Mouse (Mus musculus) limb, embryonic 14.5 days (tissue): ENCODE data around the gene Rragc. TPM values are rescaled to one million over a fixed set of nuclear protein-coding genes. Genes with fewer than 3 reads are reported as not detected.

ENCODE experiments used
- ATAC-seq: fragments of 200-750 bp; cut with Nextera tagmentation; 2 replicates; pipeline ENCODE4 v1.8.0; 2017; ENCODE audit warnings: low read depth, moderate number of reproducible peaks, moderate TSS enrichment; ENCODE audit not compliant: low FRiP score
- DNase-seq: peaks from one replicate; pipeline ENCODE4 v3.0.0-alpha.2; 2015; ENCODE audit warnings: low spot score
- H3K27ac ChIP-seq: fragments of 300-500 bp; sonication (generic); replicated peaks from 2 replicates; pipeline ENCODE4 v1.5.1; 2014; ENCODE audit warnings: low read depth, mild to moderate bottlenecking, low read length, moderate library complexity, mixed read lengths
- H3K27me3 ChIP-seq: fragments of 300-500 bp; sonication (generic); 2 replicates; pipeline ENCODE4 v1.6.1; 2014; ENCODE audit warnings: low read length, mixed read lengths; ENCODE audit not compliant: control insufficient read depth, insufficient read depth
- H3K36me3 ChIP-seq: fragments of 300-500 bp; sonication (generic); 2 replicates; pipeline ENCODE4 v1.6.1; 2014; ENCODE audit warnings: mild to moderate bottlenecking, low read length, moderate library complexity, mixed read lengths; ENCODE audit not compliant: control insufficient read depth, insufficient read depth
- H3K4me1 ChIP-seq: fragments of 300-500 bp; sonication (generic); 2 replicates; pipeline ENCODE4 v1.6.1; 2014; ENCODE audit warnings: antibody characterized with exemption, low read length, mixed read lengths; ENCODE audit not compliant: control insufficient read depth, insufficient read depth
- H3K4me2 ChIP-seq: fragments of 300-500 bp; sonication (generic); replicated peaks from 2 replicates; pipeline ENCODE4 v1.6.1; 2014; ENCODE audit warnings: low read depth, mild to moderate bottlenecking, low read length, moderate library complexity; ENCODE audit not compliant: severe bottlenecking
- H3K4me3 ChIP-seq: fragments of 300-500 bp; sonication (generic); replicated peaks from 2 replicates; pipeline ENCODE4 v1.5.1; 2014; ENCODE audit warnings: low read length
- H3K9ac ChIP-seq: fragments of 300-500 bp; sonication (generic); 2 replicates; pipeline ENCODE4 v1.6.1; 2014; ENCODE audit warnings: mild to moderate bottlenecking, low read depth, low read length, moderate library complexity; ENCODE audit not compliant: severe bottlenecking
- H3K9me3 ChIP-seq: fragments of 300-500 bp; sonication (generic); 2 replicates; pipeline ENCODE4 v1.6.1; 2016; ENCODE audit warnings: low read length; ENCODE audit not compliant: control insufficient read depth
- POLR2A ChIP-seq: fragments of 200-500 bp; IDR thresholded peaks from 2 replicates; pipeline ENCODE4 v1.8.0; 2012; ENCODE audit warnings: inconsistent platforms, mild to moderate bottlenecking, moderate library complexity, borderline replicate concordance; ENCODE audit not compliant: insufficient read depth, insufficient read length; ENCODE audit errors: extremely low read depth
- WGBS: fragments of 180-500 bp; shearing (Covaris S2); extraction: QIAGEN DNeasy Blood & Tissue Kit; methylation state at CpG from one replicate; pipeline ENCODE4 v1.1.7; 2014; 5-methylcytosine and 5-hydroxymethylcytosine counted together
- polyA plus RNA-seq, 2 experiments: library from polyadenylated mRNA; depleted of rRNA in 1 of 2; stranded (reverse) in 1 of 2; unstranded in 1 of 2; fragments of >200 nt; fragmentation: Nextera tagmentation in 1 of 2; extraction: Ambion mirVana in 1 of 2; gene quantifications; 2 replicates each; pipeline versions ENCODE4 v1.2.1 to v1.2.3; 2012 to 2014

The Rragc gene
- polyA plus RNA-seq, 2 experiments: 60.3 to 61.1 TPM

GRCm38 (mm10) chr4:123904333-123905125 is 12.7 kb upstream of the Rragc start, which contains the start of gene Mycbp:
Gene Mycbp (plus strand): TSS chr4:123904832.
- H3K4me2 ChIP-seq: peak within 1 kb of the TSS; percentile 72
- TF ChIP-seq POLR2A: no peak
- peak within 1 kb of the TSS; percentile 82 for H3K27ac ChIP-seq
- 1% methylated on average over 48 of the region's 49 CpGs for WGBS
- peak; percentile 99 for ATAC-seq
- H3K9me3 ChIP-seq: no peaks in the 10 kb centered on the region
- peak; percentile 98 for DNase-seq
- peak within 1 kb of the TSS; percentile 83 for H3K4me3 ChIP-seq
- H3K36me3 ChIP-seq: peaks cover 14% of the 10 kb centered on the region; the same call in 1 of the 2 replicates
- H3K27me3 ChIP-seq: no peaks in the 10 kb centered on the region
- peak within 1 kb of the TSS; percentile 73 for H3K9ac ChIP-seq
- H3K4me1 ChIP-seq: peaks cover 7% of the 10 kb centered on the region; the same call in 1 of the 2 replicates

- Histone ChIP-seq H3K36me3 (peaks cover 21% of the 10 kb centered on the region), H3K9me3 (no peaks in the 10 kb centered on the region), H3K9ac (peak overlapping the region; percentile 73), H3K4me1 (peaks cover 7% of the 10 kb centered on the region; the same call in 1 of the 2 replicates), H3K27ac (peak overlapping the region; percentile 82), H3K4me2 (peak overlapping the region; percentile 70), H3K27me3 (no peaks in the 10 kb centered on the region), H3K4me3 (peak overlapping the region; percentile 83)
- TF ChIP-seq POLR2A: no peak
- ATAC-seq: peak; percentile 17
- WGBS: under 1% methylated on average over 23 of the region's 53 CpGs
- DNase-seq: peak; percentile 20
These were observed 12.0 kb upstream of the Rragc start for GRCm38 (mm10) chr4:123905126-123905668.

GRCm38 (mm10) chr4:123911503-123911902 is 5.7 kb upstream of the Rragc start:
- Histone ChIP-seq H3K27me3 (no peaks in the 10 kb centered on the region), H3K36me3 (peaks cover 46% of the 10 kb centered on the region), H3K4me3 (no peak overlapping the region), H3K27ac (no peak overlapping the region), H3K4me1 (peaks cover 5% of the 10 kb centered on the region), H3K4me2 (no peak overlapping the region), H3K9me3 (no peaks in the 10 kb centered on the region), H3K9ac (no peak overlapping the region)
- TF ChIP-seq POLR2A: no peak
- no peak for DNase-seq
- no peak for ATAC-seq
- WGBS: 95% methylated on average over 4 of the region's 4 CpGs

GRCm38 (mm10) chr4:123912431-123912830 is 4.8 kb upstream of the Rragc start:
- Histone ChIP-seq H3K27ac (no peak overlapping the region), H3K4me3 (no peak overlapping the region), H3K9ac (no peak overlapping the region), H3K36me3 (peaks cover 46% of the 10 kb centered on the region), H3K4me2 (no peak overlapping the region), H3K9me3 (no peaks in the 10 kb centered on the region), H3K27me3 (no peaks in the 10 kb centered on the region), H3K4me1 (peaks cover 5% of the 10 kb centered on the region)
- ATAC-seq (no peak), DNase-seq (no peak)
- no peak for TF ChIP-seq POLR2A
- 65% methylated on average over 2 of the region's 2 CpGs for WGBS

GRCm38 (mm10) chr4:123917548-123918140 is 398 bp downstream of the Rragc start, which contains the start of gene 4930535I16Rik:
Gene 4930535I16Rik (minus strand): TSS chr4:123918022.
- no peak for DNase-seq
- TF ChIP-seq POLR2A: no peak

More at GRCm38 (mm10) chr4:123917548-123918140, 398 bp downstream of the Rragc start, which contains the start of gene 4930535I16Rik:
- Histone ChIP-seq H3K4me3 (peak within 1 kb of the TSS; percentile 98), H3K27me3 (no peaks in the 10 kb centered on the region), H3K9me3 (no peaks in the 10 kb centered on the region), H3K4me2 (peak within 1 kb of the TSS; percentile 80), H3K36me3 (peaks cover 26% of the 10 kb centered on the region), H3K4me1 (peaks cover 13% of the 10 kb centered on the region), H3K9ac (peak within 1 kb of the TSS; percentile 92), H3K27ac (peak within 1 kb of the TSS; percentile 63)
- WGBS: 4% methylated on average over 34 of the region's 63 CpGs
- no peak; the same call in 1 of the 2 replicates for ATAC-seq
